Mouse (Mus musculus): ENCODE measurements around the gene Rnls.

DNA sequence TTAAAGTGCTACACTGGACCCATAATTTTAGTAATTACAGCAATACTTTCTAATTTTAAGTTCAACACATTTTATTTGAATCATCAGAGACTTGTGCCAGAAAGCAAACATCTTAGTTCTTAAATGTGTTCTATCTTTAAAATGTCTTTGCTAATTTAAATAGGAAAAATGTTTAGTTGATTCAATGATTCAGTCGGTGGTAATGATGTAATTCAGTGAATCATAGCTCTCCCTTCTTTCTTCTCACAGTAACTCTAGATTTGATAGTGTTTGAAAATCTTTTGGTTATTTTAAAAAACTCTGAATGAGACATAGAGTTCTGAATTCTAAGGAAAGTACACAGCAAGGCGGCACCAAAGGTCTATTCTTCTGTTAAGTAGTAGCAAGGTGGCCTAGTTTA, 23.3 kb downstream of the Rnls start:
- TF ChIP-seq CTCF (IDR thresholded peaks at IDR 0.05): no peak
- TF ChIP-seq EP300 (IDR thresholded peaks at IDR 0.05; ENCODE audit: insufficient read depth, low read depth, low read length): no peak

All from heart, adult 2 months (tissue).